Mouse (Mus musculus) ES-E14 (cell line): ENCODE results near the gene Astn1. TPM values are rescaled to one million over a fixed set of nuclear protein-coding genes. Genes with fewer than 3 reads are reported as not detected.

Experiments
- DNase-seq: peaks from one replicate; pipeline ENCODE4 v3.0.0-alpha.2; 2013; ENCODE audit warnings: low read depth, low spot score
- H3K27ac ChIP-seq: 2 replicates; pipeline ENCODE4 v1.5.1; 2012; ENCODE audit warnings: low read depth, mild to moderate bottlenecking, low read length, moderate library complexity, mixed read lengths; ENCODE audit not compliant: poor library complexity, insufficient read depth, severe bottlenecking
- H3K36me3 ChIP-seq: 2 replicates; pipeline ENCODE4 v1.6.1; 2012; ENCODE audit warnings: mild to moderate bottlenecking, low read length, moderate library complexity, mixed read lengths; ENCODE audit not compliant: control insufficient read depth, poor library complexity, insufficient read depth, severe bottlenecking
- H3K4me1 ChIP-seq, 2 experiments: fragments of 150-350 bp in 1 of 2; sonication (generic) in 1 of 2; 2 replicates each; pipeline ENCODE4 v1.6.1; 2012; ENCODE audit warnings: low read length in 2 of 2, mild to moderate bottlenecking in 1 of 2, mixed read lengths in 1 of 2; ENCODE audit not compliant: control insufficient read depth in 2 of 2, insufficient read depth in 2 of 2, poor library complexity in 1 of 2
- H3K4me3 ChIP-seq, 2 experiments: fragments of 150-350 bp in 1 of 2; sonication (generic) in 1 of 2; 2 replicates each; pipeline ENCODE4 v1.5.1; 2012; ENCODE audit warnings: low read length in 2 of 2, low read depth in 1 of 2, mild to moderate bottlenecking in 1 of 2, mixed read lengths in 1 of 2; ENCODE audit not compliant: insufficient read depth in 1 of 2, poor library complexity in 1 of 2, severe bottlenecking in 1 of 2
- H3K9ac ChIP-seq: 2 replicates; pipeline ENCODE4 v1.6.1; 2012; ENCODE audit warnings: low read depth, mild to moderate bottlenecking, low read length, mixed read lengths; ENCODE audit not compliant: poor library complexity, insufficient read depth, severe bottlenecking
- H3K9me3 ChIP-seq: fragments of 150-350 bp; sonication (generic); 2 replicates; pipeline ENCODE4 v1.6.1; 2012; ENCODE audit warnings: low read depth, mild to moderate bottlenecking, low read length; ENCODE audit not compliant: control insufficient read depth, insufficient read depth
- CHD2 ChIP-seq: IDR thresholded peaks from 2 replicates; pipeline ENCODE4 v1.6.1; 2014; ENCODE audit warnings: mild to moderate bottlenecking, low read depth, low read length, inconsistent platforms
- HCFC1 ChIP-seq: IDR thresholded peaks from 2 replicates; pipeline ENCODE4 v1.6.1; 2012; ENCODE audit warnings: low read length, inconsistent platforms, borderline replicate concordance; ENCODE audit not compliant: insufficient read depth
- MAFK ChIP-seq: IDR thresholded peaks from 2 replicates; pipeline ENCODE4 v1.6.1; 2014; ENCODE audit warnings: mild to moderate bottlenecking, low read depth, low read length, inconsistent platforms; ENCODE audit not compliant: insufficient read depth
- ZC3H11A ChIP-seq: IDR thresholded peaks from 2 replicates; pipeline ENCODE4 v1.6.1; 2012; ENCODE audit warnings: low read depth, mild to moderate bottlenecking, inconsistent platforms, low read length, borderline replicate concordance
- ZNF384 ChIP-seq: IDR thresholded peaks from 2 replicates; pipeline ENCODE4 v1.6.1; 2012; ENCODE audit warnings: low read depth, low read length, inconsistent platforms
- in situ Hi-C, 2 experiments: fragments of 600-800 bp; cut with MboI; formaldehyde crosslinking; loops; one replicate each; pipeline ENCODE4 v1.15.1; 2025; ENCODE audit warnings: low sequenced_read_pairs in 2 of 2, inconsistent platforms in 1 of 2; ENCODE audit not compliant: unreplicated experiment in 2 of 2
- total RNA-seq: library from RNA; depleted of rRNA; stranded (reverse); fragments of 300-350 nt; gene quantifications from 2 replicates; pipeline ENCODE4 v1.2.3, GENCODE M21; 2012

Gene Astn1
- total RNA-seq, 1 experiment: 0.85 TPM

GRCm38 (mm10) chr1:158713301-158714095, 351.4 kb downstream of the Astn1 start:
- in situ Hi-C loops: no loop called here
- no peak overlapping the region for H3K4me3 ChIP-seq
- no peak for DNase-seq
- H3K9ac ChIP-seq: no peak overlapping the region
- no peak overlapping the region for H3K27ac ChIP-seq
- no peaks in the 10 kb centered on the region for H3K36me3 ChIP-seq
- H3K4me1 ChIP-seq: no peaks in the 10 kb centered on the region
- no peaks in the 10 kb centered on the region for H3K9me3 ChIP-seq
- TF ChIP-seq MAFK: no peak
- no peak for TF ChIP-seq HCFC1
- no peak; the same call in 1 of the 2 replicates for TF ChIP-seq ZC3H11A
- TF ChIP-seq CHD2: no peak
- TF ChIP-seq ZNF384: no peak

- no peaks in the 10 kb centered on the region for H3K4me1 ChIP-seq
- no peaks in the 10 kb centered on the region for H3K36me3 ChIP-seq
- no peaks in the 10 kb centered on the region for H3K9me3 ChIP-seq
- no peak for DNase-seq
- TF ChIP-seq MAFK: no peak
- no peak for TF ChIP-seq CHD2
- no peak for TF ChIP-seq ZNF384
- TF ChIP-seq ZC3H11A: no peak
- TF ChIP-seq HCFC1: no peak
- no peak overlapping the region for H3K9ac ChIP-seq
- H3K4me3 ChIP-seq: no peak overlapping the region
- in situ Hi-C loops: no loop called here
- no peak overlapping the region for H3K27ac ChIP-seq
Measured at GRCm38 (mm10) chr1:158732868-158733496, 370.9 kb downstream of the Astn1 start.

- H3K4me3 ChIP-seq: no peak overlapping the region
- TF ChIP-seq ZC3H11A: no peak
- TF ChIP-seq CHD2: no peak
- TF ChIP-seq HCFC1: no peak
- TF ChIP-seq ZNF384: no peak
- no peak for TF ChIP-seq MAFK
Measured at GRCm38 (mm10) chr1:158739132-158739919, 377.3 kb downstream of the Astn1 start.

GRCm38 (mm10) chr1:158740161-158740766, 378.2 kb downstream of the Astn1 start:
- H3K36me3 ChIP-seq: no peaks in the 10 kb centered on the region
- TF ChIP-seq ZC3H11A (no peak), ZNF384 (no peak), CHD2 (no peak), MAFK (no peak), HCFC1 (no peak)
- in situ Hi-C loops: no loop called here
- no peak overlapping the region for H3K4me3 ChIP-seq
- H3K9me3 ChIP-seq: no peaks in the 10 kb centered on the region
- H3K9ac ChIP-seq: no peak overlapping the region
- no peak overlapping the region for H3K27ac ChIP-seq
- no peaks in the 10 kb centered on the region for H3K4me1 ChIP-seq
- DNase-seq: no peak

More at GRCm38 (mm10) chr1:158739132-158739919, 377.3 kb downstream of the Astn1 start:
- in situ Hi-C loops: no loop called here
- Histone ChIP-seq H3K27ac (no peak overlapping the region), H3K4me1 (no peaks in the 10 kb centered on the region), H3K36me3 (no peaks in the 10 kb centered on the region), H3K9me3 (no peaks in the 10 kb centered on the region), H3K9ac (no peak overlapping the region)
- DNase-seq: no peak
